Mouse (Mus musculus) lung, postnatal 4 days (tissue): Measurements from ENCODE around the gene Dhdh.
"Not testable (repeated sequence)": the region's sequence is repeated elsewhere in the genome, so short reads cannot be mapped to it uniquely, and the experiment has no call there.

Experiments used
- DNase-seq, 2 experiments: peaks; one replicate each; pipeline ENCODE4 v3.0.0; 2021

Gene Dhdh

DNA sequence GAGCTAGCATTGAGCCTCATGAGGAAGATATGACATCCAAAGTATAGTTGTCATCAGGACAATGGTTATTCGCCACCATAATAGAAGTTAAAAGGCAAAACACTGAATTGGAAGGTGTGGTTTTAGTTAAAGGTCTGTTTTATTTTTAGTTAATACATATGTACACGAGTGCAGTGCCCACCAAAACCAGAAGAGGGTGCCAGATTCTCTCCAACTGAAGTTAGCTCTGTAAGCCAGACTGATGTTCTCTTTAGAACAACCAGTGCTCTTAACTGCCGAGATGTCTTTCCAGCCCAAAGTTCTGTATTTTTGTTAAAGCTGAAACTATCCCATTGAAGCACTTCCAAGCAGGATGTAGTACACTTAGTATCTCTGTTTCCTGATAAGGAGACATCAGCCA lies 17.7 kb downstream of the Dhdh start:
- DNase-seq = peak in 1 of 2 experiments; percentile 76

DNA sequence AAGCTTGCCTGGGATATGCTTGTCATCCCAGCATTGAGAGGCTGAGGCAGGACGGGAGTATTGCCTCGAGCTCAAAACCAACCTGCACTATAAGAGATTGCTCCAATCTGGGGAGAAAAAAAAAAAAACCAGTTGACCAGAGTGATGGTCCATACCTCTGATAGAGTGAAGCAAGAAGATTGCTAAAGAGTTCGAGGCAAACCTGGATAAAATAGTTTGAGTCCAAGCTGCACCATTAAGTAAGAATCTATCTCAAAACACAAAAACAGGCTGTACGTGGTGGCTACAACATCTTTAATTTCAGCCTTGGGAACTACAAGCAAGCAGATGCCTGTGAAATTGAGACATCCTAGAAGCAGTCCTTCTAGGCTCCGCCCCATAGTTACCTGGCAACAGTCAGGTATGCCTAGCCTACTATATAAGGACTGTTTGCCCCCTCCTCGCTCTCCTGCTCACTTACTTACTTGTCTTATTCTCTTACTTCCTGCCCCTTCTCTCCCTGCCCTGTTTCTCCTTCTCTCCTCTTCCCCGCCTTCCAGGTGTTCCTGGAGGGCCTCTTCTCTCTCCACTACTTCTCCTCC lies 21.4 kb downstream of the Dhdh start:
- peak; percentile 54 to 59 for DNase-seq

DNA sequence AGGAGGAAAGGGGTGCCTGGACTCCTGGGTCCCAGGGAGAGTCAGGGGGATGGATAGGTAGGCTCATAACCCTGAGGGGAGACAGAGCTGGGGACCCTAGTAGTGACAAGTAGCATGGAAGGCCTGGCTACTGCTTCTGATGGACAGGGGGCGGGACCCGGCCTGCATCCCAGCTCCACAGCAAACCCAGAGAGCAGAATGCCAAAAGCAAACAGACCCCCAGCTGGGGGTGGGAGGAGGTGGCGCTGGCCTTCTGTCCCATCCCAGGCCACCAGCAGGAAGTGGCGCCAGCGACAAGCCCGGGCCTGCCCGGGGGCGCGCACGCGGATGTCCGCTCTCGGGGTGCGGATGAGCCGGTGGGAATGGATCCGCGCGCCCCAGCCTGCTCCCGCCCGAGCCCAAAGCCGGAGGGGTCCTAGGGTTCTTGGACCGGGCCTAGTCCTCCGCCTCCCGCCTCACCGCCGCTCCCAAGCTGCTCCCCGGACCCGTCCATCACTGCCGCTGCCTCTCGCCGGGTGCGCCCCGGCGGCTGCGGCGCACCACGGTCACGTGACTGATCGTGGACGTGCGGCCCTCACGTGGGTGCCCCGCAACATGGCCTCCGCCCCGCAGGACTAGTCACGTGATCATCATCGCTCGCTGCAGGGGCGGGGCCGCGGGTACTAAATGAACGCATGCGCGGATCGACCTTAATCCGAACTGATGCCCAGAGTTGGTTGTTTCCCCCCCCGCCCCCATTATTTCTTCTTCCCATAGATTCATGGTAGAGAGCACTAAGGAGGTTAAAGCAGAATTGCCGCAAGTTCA lies 22.1 kb downstream of the Dhdh start, which contains the start of gene Bax:
Gene Bax, minus strand, starts transcription at position 616 of the 807 bp plus-strand sequence.
- DNase-seq = peak; percentile 96 to 97

DNA sequence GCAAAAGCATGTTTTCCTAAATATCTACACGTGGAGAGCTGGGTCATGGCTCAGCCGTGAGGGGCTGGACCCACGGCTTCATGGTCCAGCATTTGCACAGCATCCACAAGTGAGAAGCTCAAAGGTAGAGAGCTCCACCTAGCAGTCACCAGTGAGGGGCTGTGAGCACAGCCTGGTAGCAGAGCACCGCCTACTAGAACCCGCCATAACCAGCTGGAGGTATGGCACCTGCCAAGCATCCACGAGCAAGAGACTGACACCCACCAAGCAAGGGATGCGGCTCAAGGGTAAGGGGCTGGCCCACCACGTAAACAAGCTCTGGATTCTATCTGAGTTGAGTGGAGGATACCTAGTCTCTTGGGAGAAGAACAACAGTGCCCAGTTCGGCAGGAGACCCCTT lies 23.1 kb downstream of the Dhdh start:
- DNase-seq = no peak

DNA sequence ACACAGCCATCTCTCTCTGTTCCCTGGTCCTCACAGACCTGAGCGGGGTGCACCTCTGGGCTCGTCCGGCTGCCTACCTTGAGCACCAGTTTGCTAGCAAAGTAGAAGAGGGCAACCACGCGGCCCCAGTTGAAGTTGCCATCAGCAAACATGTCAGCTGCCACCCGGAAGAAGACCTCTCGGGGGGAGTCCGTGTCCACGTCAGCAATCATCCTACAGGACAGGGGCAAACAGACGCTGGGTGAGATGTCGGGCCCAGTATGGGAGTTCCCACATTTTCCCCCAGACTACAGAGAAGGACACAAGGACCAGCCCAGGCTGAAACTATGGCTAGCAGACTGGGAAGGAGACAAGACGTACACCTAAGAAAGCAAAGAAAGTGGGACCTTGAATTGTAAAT lies 23.5 kb downstream of the Dhdh start:
- DNase-seq = no peak

DNA sequence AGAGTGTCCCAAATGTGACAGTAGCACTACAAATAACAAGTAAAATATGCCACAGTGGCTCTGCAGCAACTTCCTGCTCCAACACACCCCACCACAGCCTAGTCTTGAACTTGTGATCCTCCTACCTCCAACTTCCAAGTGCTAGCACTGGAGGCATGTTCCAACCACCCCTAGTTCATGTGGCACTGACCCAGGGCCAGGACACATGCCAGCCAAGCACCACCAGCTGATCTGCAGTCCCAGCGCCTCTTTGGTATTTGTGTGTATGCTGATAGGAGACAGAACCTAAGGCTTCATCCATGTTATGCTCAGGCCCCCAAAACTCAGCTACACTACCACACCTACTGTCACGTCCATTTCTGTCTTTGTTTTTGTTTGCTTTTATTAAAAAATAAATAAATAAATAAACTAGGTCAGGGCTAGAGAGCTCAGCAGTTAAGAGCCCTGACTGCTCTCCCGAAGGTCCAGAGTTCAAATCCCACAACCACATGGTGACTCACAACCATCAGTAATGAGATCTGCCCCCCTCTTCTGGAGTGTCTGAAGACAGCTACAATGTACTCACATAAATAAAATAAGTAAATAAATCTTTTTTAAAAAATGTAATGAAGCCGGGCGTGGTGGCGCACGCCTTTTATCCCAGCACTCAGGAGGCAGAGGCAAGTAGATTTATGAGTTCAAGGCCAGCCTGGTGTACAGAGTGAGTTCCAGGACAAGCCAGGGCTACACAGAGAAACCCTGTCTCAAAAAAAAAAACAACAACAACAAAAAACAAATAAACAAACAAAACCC lies 24.4 kb downstream of the Dhdh start:
- no peak for DNase-seq

DNA sequence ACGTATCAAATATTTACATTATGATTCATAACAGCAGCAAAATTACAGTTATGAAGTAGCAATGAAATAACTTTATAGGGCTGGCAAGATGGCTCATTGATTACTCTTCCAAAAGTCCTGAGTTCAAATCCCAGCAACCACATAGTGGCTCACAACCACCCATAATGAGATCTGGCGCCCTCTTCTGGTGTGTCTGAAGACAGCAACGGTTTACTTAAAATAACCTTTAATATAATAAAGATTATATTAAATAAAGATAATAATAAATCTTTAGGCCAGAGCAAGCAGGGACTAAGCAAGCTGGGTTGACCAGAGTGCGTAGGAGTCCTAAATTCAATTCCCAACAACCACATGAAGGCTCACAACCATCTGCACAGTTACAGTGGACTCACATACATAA lies 25.7 kb downstream of the Dhdh start:
- DNase-seq = not testable (repeated sequence)

DNA sequence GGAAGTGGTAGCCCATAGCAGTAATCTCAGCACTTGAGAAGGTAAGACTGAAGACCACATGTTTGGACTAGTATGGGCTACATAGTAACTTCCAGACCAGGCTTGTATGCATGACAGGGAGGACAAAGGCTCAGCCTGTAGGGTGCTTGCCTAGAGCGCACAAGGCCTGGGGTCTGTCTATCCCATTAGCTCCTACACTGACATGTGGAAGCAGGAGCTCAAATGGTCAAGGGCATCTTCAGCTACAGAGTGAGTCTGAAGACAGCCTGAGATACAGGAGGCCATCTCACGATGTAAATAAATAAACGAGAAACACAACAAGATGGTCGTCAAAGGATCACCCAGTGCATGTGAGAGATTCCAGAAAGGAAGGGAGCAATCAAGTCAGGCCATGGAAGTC lies 26.3 kb downstream of the Dhdh start:
- DNase-seq = no peak

DNA sequence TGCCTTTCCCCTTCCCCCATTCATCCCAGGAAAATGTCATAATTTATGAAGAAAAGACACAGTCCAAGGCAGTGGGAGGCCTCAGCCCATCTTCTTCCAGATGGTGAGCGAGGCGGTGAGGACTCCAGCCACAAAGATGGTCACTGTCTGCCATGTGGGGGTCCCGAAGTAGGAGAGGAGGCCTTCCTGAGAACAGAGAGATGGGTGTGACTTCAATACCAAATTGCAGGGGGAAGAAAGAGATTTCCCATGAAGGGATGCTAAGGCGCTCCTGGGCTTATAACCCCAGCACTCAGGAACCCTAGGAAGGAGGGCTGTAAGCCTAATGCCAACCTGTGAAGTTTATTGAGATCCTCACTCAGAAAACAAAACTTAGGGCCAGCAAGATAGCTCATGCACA lies 26.8 kb downstream of the Dhdh start:
- no peak for DNase-seq

DNA sequence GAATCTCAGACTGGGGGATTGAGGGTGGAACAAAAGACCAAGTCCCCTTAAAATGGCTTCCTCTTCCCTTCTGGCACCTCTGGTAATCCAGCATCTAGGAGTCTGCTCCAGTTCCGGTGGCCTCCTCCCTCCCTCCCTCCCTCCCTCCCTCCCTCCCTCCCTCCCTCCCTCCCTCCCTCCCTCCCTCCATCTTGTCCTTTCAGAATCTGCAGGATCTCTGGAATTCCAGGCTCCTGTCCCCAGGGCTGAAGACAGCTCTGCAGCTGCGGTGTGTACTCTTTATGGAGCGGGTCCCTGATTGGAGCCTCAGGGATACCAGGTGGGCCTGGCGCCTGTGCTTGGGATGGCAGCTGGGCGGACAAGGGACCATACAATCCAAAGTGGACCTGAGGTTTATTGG lies 27.3 kb downstream of the Dhdh start:
- no peak for DNase-seq

DNA sequence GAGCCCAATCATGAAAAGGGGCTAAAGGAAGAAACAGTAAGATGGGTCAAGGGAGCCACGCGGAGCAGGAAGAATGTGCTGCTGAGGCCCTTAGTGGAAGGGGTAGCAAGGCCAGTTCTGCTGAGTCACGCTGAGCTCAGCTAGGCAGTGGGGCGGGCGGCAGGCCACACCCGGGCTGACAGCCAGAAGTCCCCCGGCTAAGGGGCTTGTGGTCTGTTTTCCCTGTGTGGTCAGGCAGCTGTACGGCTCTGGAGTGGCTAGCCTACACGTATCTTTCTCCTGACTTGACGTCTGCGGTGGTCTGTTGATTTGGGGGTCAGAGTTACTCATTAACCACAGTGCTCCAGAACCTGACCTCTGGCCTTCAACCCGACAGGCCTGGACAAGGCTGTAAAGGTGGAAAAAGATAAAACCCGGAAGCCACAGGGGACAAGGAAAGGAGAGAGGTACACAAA lies 27.7 kb downstream of the Dhdh start:
- DNase-seq = peak; percentile 75 to 83

DNA sequence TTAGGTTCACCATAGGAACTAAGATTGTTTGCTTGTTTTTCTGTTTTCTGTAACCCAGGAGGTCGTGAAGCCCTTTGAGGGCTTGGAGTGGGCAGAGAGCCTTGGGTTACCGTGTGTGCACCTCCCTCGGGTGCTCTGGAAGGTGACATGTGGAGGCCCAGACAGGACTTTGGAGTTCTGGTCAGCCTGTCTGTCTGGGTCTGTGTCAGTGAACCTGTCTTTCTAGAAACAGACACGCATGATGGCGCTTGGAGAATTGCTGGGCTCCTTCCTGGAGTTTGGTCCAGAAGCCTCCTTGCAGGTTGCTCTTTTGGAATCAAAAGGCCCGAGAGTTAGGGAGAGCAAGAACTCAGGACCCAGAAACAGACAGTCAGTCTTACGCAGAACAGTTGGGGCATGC lies 28.2 kb downstream of the Dhdh start:
- no peak for DNase-seq

DNA sequence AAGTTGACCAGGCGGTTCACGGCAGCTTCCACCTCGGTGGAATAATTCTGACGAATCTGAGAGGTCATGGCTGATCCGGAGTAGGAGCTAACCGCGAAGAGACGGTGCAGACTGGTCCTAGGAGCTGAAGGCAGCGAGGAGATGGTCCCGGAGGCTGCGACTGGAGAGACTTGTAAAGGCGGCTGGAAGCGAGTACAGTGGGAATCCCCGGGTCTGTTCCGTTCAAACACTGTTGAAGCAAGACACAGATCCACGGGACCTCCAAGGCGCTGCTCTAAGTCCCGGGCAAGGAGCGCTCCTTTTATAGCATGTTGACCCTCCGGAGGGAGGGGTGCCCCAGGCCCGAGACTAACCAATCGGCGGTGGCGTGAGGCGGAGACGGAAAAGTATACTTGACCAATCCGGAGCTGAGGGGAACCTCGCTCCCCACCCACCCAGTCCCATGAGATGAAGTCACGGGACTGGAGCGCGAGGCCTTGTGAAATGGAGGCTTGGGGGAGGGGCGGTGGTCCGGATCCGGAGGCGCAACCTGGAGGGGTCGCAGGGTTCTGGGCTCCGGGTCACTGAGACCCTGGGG lies 29.0 kb downstream of the Dhdh start, which contains the start of gene Ftl1:
Gene Ftl1, minus strand, starts transcription at position 321 of the 577 bp plus-strand sequence.
- peak; percentile 97 to 99 for DNase-seq

DNA sequence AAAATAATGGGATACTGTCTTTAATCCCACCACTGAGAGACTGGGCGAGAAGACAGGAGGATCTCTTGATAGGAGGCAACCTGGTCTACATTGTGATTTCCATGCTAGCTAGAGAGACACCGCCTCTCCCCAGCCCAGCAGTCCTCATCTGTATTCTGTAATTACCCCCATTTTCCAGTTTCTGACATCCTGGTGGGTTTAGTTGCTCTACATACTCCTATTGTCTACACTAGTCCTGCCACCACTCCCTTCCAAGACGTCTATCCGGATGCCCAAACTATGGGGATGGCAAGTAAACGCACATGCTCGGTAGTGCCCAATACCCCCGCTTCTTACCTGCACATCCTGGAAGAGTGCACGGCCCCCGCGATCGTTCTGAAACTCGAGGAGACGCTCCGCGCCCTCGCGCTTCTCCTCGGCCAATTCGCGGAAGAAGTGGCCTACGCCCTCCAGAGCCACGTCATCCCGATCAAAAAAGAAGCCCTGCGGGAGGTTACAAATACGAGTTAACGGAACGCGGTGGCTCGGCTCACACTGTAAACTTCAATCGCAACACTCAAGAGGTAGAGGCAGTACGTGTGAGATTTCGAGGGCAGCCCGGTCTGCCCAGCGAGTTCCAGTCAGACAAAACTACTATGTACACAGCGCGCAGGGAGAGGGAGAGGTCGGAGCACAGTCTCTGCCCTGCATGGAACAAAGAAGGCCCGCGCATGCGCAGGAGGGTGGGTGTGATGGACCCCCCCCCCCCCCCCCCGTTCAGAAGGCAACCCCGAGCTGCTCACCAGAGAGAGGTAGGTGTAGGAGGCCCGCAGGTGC lies 29.6 kb downstream of the Dhdh start:
- DNase-seq = peak; percentile 86 to 87

DNA sequence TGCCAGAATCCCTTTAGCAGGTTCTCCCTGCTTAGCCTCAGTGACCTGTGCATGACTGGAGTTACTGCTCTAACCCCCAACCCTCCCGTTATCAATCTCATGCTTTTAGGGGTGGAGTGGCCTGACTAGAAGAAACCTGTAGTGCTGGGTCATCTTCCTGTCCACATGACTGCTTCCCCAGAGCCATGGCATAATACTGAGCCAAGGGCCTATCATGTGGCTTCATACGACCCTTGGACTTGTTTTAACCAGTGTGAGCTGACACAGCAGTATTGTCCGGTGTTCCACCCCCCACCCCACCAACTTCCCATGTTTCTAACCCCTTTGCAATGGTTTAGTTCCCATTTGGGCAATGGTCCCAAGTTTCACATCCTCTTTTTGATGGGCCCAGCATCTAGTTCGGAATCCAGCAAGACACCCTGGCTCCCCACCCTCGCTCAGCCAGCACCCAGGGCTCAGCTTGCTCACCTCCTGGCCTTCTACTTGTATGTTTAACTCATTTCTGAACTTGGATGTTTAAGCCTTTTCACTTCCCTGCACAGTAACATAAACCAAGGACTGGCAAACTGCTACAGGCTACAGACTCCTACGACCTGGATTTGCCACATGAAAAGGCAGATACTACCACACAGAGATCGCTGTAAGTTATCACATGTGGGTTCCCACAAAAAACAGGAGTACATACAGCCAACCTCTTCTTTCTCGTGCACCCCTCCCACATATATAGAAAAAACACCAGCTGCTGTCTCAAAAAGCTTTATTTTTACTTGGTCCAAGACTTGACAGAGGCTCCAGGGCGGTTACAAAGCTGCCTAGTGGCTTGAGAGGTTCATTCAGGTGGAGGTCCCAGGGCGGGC lies 31.2 kb downstream of the Dhdh start:
- DNase-seq = peak; percentile 37 to 52

DNA sequence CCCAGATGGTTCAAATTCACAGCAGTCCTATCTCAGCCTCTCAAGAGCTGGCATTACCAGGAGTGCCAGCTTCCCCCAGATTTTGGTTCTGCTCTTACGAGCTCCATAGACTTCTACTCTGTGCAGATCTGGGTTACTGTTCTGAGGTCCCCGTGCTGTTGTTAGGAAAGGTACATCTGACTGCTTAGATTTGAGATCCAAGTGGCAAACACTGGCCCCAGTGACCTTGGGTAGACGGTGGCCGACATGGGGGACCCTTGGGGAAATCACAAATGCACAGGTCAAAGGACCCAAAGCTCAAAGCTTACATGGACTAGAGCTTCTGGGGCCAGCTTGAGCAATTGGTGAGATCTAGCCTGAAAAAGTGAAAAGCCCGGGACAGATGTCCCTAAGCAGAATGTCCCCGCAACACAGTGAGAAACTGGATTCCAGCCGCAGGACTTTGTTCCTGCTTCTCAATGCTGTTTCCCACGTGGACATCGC lies 31.8 kb downstream of the Dhdh start:
- DNase-seq = no peak

DNA sequence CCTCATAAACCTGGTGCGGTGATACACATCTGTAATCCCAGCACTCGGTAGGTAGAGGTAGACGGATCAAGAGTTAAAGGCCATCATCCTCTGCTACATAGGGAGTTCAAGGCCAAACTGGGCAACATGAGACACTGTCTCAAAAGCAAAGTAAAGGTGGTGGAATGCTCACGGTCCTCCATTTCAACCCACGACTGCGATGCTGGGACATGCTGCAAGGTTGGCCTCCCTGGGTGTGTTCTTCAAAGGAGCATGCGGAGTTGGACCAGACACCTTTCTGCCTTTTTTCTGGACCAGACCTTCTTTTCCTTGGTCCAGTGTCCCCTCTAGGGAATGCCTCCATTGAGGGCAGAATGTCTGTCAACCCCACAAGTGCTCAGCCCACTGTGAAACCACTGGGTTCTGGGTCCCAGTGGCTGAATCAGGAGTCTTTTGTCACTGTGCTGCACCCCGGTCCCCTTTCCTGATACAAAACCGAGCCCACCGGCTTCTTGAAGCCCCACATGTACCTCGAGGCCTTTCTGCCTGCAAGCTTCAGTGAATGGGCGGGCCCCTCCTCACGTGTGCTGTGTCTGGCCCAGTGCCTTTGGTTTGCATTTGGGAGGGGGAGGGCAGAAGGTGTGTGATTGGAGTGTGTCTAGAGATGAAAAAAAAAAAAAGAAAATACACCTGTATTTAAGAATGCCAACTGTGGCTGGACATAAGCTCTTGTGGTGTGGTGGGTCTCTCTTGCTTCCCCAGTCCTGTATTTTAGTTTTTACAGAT lies 32.5 kb downstream of the Dhdh start:
- no peak for DNase-seq

DNA sequence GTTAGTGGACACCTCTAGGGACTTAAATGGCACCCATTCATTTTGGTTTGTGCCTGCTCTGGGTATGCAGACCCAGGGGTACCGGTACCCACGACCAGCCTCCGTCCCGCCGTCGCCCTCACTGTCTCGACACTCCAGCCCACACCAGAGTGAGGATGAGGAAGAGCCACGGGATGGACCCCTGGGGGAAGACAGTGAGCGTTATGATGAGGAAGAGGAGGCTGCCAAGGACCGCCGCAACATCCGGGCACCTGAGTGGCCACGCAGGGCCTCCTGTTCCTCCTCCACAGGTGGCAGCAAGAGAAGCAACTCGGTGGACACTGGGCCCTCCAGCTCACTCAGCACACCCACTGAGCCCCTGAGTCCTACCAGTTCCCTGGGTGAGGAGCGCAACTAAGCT lies 33.6 kb downstream of the Dhdh start:
- no peak for DNase-seq

DNA sequence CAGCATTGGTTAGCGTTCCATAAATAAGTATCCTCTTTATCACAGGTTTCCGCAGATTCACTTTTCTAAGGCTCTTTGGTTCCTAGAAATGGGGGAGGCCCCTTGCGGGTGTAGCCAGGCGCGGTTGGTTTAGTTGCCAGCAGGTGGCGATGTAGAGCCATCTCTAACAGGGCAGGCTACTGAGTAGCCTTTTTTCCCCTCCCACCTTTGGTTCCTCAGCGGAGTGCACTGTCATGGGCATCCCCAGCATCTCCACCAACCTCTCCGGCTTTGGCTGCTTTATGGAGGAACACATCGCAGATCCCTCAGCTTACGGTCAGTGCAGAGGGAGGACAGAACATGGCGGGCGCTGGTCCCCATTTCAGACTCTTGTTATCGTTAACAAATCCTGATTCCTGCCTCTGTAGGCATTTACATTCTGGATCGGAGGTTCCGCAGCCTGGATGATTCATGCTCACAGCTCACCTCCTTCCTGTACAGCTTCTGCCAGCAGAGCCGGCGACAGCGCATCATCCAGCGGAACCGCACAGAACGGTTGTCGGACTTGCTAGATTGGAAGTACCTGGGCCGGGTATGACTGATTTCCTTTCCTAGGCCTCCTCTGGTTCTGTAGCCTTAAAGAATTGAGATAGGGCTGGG lies 37.1 kb downstream of the Dhdh start:
- DNase-seq = peak; percentile 78 to 89

DNA sequence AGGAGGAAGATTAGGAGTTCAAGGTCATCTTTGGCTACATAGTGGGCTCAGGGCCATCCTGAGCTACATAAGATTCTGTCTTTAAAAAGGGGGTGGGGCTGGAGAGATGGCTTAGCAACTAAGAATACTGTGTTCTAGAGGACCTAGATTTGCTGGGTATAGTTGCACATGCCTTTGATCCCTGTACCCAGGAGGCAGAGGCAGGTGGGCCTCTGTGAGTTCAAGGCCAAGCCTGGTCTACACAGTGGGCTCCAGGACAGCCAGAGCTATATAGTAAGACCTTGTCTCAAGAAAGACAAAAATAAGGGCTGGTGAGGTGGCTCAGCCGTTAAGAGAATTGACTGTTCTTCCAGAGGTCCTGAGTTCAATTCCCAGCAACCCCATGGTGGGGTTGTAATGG lies 38.6 kb downstream of the Dhdh start:
- no peak for DNase-seq
